Mouse (Mus musculus) right cerebral cortex, adult 2 months (tissue): Measurements from ENCODE around the gene Cgnl1.

Source experiments
- DNase-seq, 2 experiments: peaks; one replicate each; pipeline ENCODE4 v3.0.0; 2021 to 2022; ENCODE audit warnings: low spot score in 2 of 2

Cgnl1 gene

GRCm38 (mm10) chr9:71716995-71717394, 54.4 kb downstream of the Cgnl1 start:
- no peak for DNase-seq

- DNase-seq: no peak
Observed at GRCm38 (mm10) chr9:71710776-71711175, 60.6 kb downstream of the Cgnl1 start.

- DNase-seq: no peak
Observed at GRCm38 (mm10) chr9:71709199-71709598, 62.2 kb downstream of the Cgnl1 start.

DNA sequence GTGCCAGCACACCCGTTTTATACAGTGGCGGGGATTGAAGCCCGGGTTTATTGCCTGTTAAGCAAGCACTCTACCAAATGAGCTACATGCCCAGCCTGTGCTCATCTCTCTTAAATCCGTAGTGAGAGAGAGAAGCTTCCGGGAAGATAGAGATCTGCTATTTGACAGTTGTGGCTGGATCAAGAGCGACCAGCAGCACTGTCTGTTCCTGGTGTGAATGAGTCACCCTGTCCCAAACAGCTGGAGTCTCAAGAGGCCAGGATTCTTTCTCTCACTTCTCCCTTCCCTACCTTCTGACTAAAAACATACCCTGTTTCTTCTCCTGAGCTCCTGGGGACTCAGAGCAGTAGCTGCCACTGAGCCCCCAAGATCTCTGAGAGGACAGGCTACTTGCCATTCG, 63.4 kb downstream of the Cgnl1 start:
- DNase-seq: no peak

DNA sequence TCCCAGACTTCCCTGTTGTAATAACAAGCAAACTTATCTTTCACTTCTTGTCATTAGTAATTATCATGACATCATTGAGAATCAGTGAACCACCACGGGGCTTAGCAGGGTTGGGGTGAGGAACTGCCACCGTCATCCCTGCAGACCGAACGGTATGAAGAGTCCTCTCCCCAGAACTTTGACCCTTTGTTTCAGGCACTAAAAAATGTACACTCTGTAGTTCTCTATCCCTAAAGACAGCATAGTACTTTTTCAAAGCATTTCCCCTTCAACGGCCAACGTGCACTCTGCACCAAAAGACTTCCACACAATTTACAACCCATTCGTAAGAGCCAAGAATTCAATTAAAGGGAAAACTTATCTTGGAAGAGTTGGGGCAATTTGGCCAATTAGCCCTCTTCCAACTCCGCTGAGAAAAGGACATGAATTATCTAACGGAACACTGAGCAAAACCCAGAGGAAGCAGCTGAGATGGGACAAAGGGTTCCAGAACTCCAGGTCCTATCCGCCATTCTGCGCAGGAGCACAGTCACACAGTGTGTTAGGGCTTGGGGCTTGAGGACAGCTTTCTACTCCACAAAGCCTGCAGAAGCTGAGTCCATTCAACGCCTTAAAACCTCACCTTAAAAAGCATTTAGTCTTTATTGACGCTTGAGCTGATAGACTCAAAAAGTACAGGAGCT, 66.9 kb downstream of the Cgnl1 start:
- DNase-seq: no peak

GRCm38 (mm10) chr9:71699087-71699486, 72.3 kb downstream of the Cgnl1 start:
- no peak for DNase-seq

DNA sequence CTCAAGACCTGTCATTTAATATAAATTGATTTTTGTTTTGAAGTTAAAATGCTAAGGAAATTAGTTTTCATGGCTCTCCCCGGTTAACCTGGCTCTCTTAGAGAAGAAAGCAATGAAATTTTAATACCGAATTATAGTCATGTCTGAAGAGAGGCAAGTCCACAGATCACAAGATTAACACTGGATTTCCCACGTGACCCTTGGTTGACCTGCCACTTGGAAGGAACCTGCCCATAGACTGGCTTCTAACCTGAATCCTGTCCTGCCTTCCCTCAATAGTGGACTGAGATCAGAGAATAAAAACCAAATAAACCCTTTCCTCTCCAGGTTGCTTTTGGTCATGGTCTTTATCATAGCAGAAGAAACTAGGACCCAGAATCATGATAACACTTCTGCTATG, 73.3 kb downstream of the Cgnl1 start:
- DNase-seq: no peak

DNA sequence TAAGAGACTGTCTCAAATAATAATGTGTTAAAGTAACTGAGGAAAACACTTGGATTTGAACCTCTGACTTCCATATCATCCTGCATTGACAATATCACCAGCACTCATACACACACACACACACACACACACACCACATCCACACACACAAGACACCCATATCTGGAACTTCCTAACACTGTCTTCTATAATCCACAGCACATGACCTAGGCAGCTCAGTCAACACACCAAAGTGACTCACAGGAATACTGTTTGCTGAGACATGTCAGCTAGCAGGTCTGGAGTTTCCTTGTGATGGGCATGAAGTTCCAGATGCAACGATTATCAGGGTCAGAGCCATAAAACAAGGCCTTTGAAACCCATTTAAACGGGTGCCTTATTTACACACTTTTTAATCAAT, 74.2 kb downstream of the Cgnl1 start:
- no peak for DNase-seq

DNA sequence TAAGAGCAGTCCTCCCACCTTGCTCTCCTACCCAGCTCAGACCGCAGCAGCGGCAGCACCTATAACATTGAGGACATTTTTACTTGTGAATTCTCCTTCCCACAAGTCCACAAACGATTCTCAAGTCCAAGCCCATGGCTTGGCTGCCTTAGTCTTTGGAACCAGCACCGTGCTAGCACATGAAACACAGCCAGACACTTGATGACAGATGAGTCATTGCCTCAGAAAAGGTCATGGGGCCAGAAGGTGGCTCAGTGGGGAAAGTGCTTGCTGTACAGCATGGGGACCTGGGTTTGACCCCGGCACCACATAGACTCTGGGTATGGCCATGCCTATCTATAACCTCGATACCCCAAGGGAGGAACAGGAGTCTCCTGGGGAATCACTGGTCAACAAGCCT, 74.6 kb downstream of the Cgnl1 start:
- DNase-seq: no peak

DNA sequence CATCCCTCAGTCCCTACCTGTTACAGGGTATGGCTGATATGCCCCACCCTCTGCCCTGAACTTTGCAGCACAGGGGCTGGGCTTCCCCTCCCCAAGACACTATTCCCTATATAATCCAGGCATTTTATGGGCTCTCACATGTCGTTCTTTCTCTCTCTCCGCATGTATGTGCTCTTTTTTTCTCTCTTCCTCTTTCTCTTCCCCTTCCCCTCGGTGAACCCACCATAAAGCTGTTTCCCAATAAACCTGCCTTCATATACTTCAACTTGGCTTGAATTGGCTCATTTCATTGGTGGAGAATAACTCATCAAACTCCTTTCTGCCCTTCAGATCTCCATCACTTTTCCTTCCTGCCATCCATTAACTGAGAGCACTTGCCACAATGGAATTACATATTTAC, 76.3 kb downstream of the Cgnl1 start:
- no peak for DNase-seq

DNA sequence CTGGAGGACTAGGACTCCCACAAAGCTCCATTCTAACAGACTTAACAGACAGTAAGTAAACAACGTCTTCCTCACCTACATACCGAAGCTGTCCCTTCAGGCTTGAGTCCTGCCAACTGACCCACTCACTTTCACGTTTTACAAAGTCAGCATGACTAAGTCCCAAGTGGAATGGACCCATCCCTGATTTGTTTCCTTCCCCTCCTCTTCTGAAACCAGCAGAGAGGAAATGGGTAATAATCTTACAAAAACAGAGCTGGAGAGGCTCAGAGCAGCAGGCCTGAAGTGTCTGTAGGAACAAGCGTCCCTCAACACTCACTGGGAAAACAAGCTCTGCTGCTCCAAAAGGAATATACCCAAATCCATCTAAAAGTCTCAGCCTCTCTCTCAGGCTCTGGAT, 77.2 kb downstream of the Cgnl1 start:
- DNase-seq: no peak

DNA sequence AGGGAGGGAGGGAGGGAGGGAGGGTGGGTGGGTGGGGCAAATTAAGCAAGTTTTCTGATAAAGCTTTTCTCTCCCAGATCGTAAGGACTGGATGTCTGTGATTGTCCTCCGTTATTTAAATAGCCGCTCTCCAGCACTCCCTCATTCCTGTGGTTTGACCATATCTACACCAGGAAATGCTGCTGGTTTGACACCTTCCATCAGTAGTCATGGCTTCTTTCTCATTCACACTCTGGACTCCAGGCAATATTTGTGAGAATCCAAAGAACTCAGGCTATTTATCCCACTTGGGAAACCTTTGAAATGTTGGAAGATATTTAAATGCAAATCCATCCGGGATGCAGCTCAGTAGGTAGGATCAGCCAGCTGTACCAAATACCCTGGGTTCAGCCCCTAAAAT, 77.6 kb downstream of the Cgnl1 start:
- no peak for DNase-seq

DNA sequence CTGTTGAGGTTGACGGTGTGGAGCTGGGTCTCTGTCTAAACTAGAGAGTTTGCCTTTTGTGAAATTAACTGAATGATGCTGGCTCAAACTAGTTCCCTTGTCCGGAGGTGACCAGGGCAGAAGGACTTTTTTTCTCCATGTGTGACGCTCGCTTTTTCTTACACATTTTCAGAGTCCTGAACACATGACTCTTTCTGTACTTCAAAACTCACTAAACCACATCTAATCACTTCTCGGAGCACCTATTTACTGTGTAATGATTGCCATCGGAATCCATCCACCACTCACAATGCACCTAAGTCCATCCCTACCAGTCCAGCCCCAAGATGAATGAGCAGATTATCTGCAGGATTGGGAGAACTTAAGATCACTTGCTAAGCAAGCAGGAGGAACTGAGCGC, 79.2 kb downstream of the Cgnl1 start:
- no peak for DNase-seq

- DNase-seq: no peak
Observed at GRCm38 (mm10) chr9:71689369-71690073, 81.9 kb downstream of the Cgnl1 start.

DNA sequence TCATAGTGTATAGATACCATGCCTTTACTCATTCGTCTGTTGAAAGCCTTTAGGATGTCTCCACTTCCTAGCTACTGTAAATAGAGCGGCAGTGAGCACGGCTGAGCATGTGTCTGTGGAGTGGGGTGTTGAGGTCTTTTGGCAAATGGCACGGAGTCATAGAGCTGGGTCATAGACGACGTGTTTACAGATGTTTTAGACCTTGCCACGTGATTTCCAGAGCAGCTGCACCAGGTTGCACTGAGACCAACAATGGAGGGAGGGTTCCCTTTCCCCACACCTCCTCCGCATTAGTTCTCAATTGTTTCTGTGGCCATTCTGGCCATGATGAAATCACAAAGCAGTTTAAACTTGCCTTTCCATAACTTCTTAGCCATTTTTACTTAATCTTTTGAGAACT, 84.9 kb downstream of the Cgnl1 start:
- no peak for DNase-seq

- DNase-seq: no peak
Observed at GRCm38 (mm10) chr9:71684772-71685171, 86.6 kb downstream of the Cgnl1 start.

GRCm38 (mm10) chr9:71680381-71680780, 91.0 kb downstream of the Cgnl1 start:
- DNase-seq: no peak

DNA sequence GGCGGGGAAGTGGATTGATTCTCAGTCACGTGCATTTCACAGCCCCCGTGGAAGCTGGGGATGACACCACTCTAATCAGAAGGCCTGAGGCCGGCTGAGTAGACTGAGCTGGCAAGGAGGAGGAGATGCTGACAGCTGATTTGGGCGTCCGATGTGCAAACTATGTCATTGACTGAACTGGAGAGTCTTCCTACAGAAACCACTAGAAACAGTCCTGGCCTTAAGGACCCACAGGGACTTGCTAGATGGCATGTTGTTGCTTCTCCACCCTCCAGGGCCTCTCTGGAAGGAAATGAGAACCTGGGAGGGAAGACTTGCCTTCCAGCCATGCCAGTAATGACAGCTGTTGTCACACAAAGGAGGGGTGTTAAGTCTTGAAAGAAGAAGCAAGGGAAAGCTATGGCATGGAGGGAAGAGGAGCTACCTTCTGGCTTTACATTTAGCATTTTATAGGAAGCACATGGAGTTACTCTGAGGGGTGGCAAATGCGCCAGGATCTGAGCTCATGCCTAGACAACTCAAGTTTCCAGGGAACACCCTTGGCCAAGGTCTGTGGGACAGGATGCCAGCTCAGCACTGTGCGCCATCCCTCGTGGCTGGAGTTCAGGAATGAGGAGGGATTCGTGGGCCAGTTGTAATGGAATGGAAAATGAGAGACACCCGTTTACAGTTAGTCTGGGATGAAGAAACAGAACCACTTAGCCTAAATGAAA, 92.1 kb downstream of the Cgnl1 start:
- no peak for DNase-seq

DNA sequence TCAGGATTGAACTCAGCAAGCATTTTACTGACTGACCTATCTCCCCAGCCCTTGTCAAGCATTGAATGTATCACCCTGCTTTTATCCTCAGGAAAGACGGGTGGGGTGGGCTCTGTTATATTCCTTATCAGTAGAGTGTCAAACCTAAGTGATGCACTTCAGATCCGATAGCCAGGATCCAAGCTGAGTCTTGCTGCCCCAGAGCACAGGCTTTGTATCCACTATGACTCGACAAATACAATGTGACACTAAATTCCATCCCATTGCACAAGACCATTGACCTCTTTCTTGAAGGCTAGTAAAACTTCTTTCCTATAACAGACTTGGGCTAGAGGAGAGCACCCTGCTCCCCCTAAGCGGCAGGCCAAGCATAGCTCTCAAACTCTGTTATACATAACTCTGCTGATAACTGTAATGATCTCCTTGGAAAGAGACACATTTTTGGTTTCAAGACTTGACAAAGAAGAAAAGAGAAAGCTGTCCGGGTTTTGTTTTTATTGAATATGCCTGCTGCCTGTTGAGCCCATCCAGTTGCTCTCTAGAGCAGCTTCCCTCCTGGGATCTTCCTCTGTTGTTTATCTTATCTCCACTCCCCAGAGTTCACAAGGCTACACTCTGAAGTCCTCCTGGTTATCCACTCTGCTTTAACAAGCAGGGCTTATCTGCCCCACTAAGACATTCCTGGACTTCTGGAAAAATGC, 94.3 kb downstream of the Cgnl1 start:
- no peak for DNase-seq

DNA sequence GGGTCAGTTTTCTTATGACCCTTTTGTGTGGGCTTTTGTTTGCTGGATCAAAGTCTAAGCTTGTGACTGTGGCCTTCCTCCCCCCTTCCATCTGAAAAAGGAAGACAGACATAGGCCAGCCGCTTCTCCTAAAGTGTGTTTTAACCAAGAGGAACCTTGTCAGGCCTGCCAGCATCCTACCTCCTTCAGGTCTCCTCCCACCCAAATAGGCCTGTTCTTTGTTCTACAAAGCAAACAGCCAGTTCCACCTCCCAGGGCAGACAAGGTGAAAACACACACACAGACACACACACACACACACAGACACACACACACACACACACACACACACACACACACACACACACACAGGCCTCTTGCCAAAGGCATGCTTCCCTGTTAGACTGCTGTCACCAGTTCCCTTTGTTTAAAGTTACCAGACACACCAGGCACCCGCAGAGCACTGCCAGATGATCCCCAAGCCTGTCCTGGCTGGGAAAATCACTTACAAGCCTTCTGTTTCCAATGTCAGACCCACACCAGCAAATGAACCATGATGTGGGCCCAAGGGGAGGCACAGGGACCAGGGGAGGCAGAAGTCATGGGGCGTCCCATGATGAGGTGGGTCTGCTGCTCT, 95.5 kb downstream of the Cgnl1 start:
- DNase-seq: no peak

DNA sequence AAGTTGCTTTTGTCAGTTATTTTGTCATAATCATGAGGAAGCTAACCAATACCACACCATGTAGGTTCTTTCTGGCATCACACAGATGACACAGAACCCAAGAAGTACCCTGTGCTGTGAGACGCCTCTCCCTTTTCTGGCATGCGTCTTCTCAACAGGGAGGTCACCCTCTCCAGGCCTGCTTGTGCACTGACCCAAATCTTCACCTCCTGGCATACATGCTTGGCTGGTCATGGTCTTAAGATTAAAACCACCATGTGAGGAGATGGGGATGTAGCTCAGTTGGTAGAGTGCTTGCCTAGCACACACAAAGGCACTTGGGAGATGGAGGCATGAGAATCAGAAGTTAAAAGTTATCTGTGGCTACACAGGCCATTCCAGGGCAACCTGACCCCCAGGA, 96.2 kb downstream of the Cgnl1 start:
- DNase-seq: no peak

- no peak for DNase-seq
Observed at GRCm38 (mm10) chr9:71674476-71674875, 96.9 kb downstream of the Cgnl1 start.
